Mouse (Mus musculus) retina, postnatal 1 day (tissue): ENCODE measurements at regions not wholly inside any gene's neighbourhood (a gene's known extent, or its start where the extent isn't known, plus 50 kb on each side); places are given as distances from the start of the nearest gene placed in this dataset.
A peak's percentile ranks its signal among the peaks of the same experiment; 100 is the strongest.

ENCODE experiments used
- DNase-seq: peaks from one replicate; pipeline ENCODE4 v3.0.0-alpha.2; 2012

DNA sequence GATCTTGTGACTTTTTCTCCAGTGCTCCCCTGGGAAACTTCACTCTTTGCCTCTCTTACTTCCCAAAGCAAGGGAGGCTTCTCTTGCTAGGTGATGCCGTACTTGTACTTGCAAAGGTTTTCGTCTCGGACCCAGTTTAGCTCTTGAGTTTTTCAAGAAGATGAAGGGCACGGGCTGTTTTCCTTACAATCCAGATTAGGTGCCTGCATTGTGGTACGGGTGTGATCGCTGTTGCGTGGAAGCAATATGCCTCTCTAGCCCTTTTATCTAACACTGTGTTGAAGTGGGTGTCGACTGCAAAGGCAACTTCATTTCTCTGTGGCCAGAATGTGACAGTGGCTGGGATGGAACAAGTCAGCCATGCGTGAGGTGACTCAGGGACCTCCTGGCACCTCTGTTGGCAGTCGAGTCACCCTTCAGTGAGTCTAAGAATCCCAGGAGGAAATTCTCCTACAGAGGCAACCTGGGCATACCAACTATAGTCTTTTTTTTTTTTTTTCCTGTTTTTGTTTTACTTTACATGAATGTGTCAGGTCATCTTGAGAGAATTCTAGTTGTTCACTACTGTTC lies 138.7 kb upstream of the Dnajc19 start:
- DNase-seq = no peak

DNA sequence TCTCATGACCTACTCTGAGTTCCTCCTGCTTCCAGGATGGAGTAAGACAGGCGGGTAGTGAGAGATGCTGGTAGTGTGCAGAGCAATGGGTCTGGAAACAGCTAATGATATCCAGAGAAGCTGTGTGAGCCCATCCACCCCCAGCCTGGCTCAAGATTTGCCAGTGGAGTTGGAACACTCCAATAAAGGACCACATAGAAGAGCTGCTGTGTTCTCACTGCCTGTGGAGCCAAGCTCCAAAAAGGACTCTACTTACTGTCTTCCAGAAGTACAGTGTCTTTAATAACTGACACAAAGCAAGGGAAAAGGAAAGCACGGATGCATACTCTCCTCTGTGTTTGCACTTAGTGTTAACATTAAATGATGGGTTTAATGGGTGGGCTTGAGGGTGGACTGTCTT lies 138.0 kb upstream of the Dnajc19 start:
- no peak for DNase-seq

DNA sequence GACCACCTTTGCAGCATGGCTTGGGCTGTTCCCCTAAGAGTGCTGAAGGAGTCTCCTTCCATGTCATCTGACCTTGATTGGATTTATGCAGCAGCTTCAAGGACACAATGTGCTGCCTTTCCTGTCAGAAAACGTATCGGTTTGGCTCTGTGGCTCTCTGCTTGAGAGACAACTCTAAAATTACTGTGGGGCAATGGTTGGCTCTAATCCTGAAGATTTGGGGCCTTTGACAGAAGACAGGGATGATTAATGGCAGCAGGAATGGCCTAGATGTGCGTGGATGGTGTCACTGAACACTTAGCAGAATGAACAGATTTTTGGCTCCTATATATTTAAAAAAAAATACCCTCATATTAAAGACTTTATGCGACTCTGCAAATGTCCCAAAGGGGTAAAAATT lies 136.8 kb upstream of the Dnajc19 start:
- no peak for DNase-seq

DNA sequence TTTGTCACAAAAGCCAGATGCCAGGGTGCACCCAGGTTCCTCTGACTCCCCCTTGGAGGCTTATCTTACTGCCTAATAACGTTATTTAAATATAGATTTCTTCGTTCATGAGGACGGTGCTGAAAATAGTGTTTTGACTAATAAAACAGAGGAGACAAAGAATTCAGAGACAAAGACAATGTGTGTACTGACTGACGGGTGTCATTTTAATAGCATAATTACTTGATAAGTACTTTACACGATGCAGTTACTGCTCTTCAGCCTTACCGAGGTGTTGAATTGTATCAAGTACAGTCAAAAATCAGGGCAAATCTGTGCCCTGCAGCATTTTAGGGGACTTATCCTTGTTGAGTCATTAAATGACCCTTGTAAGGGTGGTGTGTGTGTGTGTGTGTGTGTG lies 133.1 kb upstream of the Dnajc19 start:
- DNase-seq = no peak

DNA sequence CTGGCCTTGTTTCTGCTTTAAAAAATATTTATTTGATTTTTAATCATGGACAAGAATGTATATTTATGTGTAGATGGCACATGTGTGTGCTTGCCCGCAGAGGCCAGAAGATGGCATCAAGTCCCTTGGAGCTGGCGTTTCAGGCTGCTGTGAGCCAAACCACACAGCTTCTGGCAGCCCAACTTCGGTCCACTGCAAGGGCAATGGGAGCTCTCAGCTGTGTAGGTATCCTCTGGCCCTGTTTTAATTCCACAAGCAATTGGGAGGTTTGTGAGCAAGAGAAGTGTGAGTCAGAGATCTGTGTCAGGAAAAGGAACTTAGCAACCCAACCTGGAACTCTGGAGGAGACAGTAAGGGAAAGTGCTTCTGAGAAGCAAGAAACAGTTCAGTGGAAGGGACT lies 125.3 kb upstream of the Dnajc19 start:
- DNase-seq = no peak

DNA sequence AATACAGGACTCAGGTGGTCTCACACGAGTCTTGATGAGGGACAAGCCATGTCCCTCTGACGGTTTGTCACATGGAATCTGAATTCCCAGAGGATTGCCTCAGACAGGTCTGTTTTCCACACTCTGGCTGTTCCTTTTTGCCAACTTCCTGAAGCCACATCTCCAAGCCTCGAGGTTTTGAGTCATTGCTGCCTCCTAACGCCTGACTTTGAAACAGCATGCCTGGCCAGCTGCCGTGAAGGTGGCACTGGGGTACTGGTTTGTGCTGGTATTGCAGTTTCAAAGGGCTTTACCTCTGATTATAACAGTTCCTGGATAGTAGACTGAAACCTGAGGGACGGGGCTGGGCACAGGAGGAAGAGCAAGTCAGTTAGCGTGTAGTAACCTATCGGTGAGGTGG lies 117.1 kb upstream of the Dnajc19 start:
- DNase-seq = peak; percentile 40

DNA sequence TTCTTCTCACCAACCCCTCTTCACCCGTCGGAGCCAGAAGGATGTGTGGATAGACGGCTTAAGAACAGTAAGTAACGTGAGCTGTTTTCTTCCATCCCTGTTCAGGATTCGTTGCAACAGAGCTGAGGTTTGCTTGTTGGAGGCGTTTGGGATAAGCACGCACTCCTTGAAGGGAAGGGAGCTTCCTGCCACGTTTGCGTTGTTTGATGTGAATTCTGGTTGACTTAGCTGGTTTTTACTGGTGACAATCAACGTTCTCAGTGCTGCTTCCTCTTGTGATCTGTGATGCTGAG lies 116.0 kb upstream of the Dnajc19 start:
- no peak for DNase-seq

DNA sequence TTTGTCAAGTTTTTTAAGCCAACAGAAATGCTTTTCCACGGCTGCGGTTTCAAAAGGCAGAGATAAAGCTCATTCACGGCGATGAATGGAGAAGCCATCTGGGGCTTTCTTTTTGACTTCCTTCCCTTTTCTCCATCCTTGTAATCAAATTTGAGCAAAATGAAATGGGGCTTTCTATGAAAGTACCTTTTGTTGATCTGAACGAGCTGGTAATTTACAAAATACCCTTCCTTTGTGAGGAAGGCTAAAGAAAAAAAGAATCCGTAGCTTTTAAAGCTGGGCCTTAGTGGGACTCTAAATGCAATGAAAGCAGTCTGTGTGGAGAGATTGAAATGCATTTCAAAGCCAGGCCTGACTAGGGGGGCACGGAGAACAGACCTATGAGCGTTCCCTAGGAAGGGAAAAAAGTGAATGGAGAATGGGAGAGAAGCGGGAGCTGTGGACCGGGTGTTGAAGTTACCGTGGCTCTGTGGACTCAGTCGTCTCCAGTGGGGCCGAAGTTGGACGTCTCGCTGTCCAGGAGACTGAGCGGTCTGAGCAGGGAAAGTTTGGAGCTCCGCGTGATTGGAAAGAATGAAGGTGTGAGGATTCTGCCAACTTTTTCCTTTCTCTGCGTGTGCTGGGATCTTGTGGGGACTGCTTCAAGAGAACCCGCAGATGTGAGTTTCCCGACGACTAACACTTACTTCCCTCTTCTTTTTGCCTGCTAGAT lies 115.5 kb upstream of the Dnajc19 start:
- peak; percentile 4 for DNase-seq

DNA sequence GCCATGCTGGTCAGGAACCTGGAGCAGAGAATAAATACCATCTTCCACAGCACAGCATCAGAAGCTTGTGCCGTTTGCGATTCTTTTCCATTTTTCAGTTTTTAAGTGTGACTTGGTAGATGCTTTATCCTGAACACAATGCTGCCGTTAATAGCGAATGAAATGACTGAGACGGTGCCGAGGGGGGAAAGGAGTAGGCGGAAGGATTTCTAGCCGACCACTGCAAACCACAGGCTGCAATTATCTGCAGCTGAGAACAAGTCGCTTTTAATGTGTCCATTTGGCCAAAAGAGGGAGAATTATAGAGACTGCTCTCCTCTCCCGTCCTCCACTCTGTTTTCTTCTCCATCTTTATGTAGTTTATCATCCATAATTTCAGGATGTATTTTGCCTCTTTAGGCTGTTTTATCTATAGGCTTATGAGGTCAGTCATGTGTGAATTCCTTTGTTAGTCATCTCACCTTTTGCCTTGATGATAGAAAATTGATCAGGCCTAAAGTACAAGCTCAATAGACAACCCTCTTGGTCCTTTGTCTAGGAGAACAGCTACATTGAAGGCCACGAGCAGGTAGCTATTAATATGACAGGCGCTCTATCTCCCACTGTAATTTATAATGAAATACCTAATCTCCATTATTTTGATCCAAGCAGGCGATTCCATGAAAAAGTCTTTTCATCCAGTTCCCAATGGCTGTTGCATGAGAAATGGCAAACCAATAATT lies 114.8 kb upstream of the Dnajc19 start:
- DNase-seq = no peak

DNA sequence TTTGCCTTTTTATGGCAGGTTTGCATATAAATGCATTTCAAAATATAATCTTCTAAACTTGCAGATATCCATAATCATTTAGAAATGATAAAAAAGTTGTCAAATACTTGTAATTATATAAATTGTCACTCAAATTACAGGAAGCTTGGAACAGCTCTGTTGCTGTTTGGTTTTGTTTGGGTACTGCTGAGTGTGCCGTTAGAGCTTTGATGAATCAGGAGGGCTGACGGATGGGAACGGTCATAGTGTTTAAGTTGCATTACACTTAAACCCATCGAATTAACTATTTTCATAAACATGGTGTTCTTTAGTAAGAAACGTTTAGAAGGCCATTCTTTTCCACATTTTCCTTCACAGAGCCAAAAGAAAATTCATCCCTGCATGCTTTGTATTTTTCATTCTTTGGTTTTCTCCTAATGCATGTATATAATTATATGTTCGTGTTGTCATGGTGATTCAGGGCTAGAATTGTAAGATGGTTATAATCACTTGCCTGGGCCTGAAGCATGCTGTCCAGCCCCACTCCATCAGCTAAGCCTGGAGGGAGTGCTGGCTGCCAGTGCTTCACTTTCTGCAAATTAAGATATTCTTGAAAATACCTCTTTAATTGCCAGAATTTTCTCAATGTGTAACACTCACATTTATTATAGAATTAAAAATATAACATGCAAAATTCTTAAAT lies 92.4 kb upstream of the Dnajc19 start:
- DNase-seq = no peak

DNA sequence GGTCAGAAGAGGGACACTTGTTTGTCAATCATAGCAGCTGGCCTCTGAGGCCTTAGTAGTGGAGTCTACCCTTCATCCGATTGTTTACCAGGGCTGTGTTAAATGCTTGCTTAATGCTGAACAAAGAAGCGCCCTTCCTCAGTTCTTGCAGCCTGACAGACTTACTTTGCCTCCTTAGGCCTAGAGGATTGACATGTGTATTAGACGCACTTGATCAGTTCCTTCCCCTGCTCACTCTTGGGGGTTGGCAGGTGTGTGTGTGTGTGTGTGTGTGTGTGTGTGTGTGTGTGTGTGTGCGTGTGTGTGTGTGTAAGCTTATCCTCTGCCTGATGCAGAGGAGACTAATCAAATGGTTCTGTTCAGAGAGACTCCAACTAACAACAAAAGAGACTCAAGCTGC lies 91.8 kb upstream of the Dnajc19 start:
- DNase-seq = peak; percentile 64

DNA sequence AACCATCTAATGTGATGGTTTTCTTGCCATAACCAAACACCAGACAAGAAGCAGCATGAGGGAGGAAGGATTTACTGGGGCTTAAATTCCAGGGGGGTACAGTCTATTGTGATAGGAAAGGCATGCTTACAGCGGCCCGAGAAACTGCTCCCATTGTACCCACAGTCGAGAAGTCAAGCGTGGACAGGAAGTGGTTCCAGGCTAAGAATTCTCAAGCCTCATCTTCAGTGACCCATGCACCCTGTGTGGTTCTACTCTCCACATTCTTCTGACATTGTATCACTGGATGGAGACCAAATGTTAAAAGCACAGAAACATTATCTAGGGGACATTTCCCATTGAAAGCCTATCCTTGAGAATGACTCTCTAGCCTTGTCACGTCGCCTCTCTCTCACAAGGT lies 90.8 kb upstream of the Dnajc19 start:
- DNase-seq = no peak

DNA sequence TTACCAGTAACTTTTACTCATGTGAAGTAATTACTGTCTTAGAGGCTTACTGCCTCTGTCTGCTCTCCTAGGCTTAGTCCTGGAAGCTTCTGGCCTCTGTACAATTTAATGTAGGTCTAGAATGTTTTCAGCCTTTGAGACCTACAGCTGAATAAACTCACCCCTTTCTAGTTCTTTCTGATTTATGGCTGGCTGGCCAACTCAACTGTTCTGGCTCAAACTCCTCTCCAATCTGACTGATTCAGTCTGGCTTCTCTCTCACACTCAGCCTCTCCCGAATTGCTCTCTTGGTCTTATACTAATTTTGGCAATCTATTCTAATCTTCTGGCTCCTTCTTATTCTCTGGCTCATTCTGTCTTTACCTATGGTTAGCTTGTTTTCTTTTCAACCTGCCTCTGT lies 87.0 kb upstream of the Dnajc19 start:
- no peak for DNase-seq

DNA sequence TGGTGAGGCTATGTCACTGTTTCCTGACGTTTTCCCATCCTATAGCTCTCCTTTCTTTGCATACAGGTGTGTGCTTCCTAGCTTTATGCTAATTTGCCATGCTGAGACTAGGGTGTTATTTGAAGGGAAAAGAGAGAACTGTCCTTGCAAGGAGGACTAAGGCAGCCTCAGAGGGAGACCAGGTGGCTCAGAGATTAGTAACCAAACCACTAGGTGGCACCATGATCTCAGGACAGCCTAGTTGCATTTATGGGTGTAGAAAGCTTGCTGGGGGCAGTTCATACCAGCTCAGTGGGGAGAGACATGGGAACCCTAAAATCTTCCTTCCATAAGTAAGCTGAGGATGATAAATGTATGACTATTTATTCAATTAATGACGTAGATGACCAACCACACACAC lies 68.9 kb upstream of the Dnajc19 start:
- peak; percentile 32 for DNase-seq

DNA sequence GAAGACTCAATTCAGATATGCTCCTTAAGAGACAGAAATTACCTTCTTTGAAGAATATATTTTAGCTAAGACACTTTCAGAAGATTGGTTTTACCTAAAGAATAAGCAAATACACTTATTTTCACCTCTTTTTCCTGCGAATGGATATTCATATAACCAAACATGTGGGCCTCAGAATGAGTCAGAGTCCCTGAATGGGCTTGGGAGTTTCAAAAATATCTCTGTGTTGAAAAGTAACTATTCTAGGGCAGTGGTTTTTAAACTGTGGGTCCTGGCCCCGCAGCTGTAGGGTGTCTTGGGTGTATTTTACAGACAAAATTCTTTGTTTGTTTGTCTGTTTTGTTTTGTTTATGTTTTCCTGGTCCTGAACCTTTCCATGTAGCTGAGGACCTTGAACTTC lies 62.5 kb upstream of the Dnajc19 start:
- DNase-seq = no peak

DNA sequence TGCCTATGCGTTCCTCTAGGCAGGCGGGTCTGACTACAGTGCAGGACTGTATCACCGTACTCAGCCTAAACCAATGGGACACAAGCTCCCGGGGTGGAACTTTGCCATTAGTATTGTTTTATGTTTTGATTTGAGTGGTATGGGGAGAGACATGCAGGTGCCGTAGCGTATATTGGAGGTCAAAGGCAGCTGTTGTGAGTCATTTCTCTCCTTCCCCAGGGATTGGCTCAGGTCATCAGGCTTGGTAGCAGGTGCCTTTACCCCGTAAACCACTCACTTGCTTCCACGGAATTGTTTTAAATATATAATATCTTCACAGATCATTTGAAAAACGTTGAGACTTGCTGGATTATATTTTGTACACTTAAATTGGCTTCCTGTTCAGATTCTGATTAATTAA lies 58.1 kb upstream of the Dnajc19 start:
- no peak for DNase-seq

DNA sequence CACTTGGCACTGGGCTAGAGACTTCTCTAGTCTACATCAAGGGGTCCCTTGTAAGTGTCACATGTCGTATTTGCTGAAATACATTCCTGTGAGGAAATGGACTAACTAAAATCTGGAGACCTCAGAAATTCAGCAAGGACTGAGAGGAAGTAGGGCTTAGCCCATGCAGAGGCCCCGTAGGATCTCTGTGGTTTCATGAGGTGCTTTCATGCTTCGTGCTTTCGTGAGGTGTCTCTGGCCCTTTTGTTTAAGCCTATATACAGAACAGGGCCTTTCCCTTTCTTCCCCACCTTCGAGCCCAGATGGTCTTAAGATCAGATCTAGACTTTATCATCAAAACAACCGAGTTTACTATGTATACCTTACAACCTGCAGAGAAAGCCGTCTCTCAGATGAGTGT lies 56.9 kb upstream of the Dnajc19 start:
- DNase-seq = no peak

DNA sequence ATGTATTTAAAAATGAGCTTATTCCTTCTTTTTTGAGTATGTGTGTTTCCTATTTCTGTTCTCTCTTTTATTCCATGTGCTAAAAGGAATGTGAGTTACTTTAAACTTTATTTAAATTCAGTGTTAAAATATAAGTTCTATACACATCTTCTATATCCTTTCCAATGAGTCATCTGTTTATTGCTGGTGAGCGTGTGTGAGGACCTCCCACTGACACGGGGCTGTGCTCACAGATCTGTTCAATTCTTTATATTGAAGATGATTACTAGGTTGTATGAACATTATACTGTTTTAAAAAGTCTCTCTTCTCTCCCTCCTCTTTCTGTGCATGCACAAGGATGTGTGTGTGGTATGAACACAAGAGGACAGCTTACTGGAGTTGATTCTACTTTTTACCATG lies 55.3 kb upstream of the Dnajc19 start:
- no peak for DNase-seq
